Mouse (Mus musculus) brain, adult 2 months (tissue): ENCODE measurements around the gene Pias3.

Source experiments
- DNase-seq: peaks from one replicate; pipeline ENCODE4 v3.0.0; 2011; ENCODE audit warnings: low read depth, low spot score

The Pias3 gene

DNA sequence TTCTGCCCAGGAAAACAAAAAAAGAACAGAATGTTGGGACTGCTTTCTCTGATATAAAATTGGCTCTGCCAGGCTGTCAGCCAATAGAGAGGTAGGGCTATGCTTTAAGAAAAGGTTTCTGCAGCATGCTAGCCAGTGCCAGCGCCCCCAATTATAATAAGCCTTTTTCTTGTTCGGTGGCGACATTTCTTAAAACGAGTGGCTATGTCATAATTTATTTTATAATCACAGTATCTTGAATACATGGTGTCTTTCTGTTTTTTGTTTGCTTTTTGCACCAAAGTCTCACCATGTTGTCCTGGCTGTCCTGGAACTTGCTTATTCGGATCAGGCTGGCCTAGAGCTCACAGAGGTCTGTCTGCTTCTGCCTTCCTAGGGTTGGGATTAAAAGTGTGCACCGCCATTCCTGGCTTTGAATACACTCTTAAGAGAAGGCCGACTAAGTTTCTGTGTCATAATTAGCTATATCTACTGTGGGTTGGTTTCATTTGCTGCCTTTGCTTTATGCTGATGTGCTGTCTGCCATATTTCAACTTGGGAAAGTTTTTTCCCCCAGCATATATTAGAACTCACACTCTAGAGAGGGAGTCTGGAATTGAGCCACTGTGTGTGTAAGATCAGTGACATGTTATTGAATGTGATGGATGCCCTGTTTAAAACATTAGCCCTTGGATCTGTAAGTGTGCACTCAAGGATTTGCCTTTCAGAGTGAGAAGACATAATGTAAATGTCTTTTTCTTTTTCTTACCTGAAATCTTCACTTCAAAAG lies 32.6 kb downstream of the Pias3 start:
- no peak for DNase-seq

DNA sequence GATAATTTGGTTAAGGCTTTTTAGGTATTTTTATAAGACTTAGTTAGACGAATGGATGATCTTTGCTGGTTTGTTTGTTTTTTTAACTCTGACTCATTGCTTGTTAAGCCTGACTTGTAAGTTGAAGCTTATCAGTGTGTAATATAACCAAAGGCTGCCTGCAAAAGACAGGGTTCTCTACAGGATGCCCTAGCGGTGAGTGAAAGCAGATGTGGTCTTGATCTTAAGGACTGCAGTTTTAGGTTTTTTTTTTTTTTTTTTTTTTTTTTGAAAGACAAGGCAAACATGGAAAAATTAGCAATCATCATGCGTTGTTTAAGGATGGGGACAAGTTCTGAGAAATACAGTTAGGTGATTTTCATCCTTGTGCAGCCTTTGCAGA lies 33.2 kb downstream of the Pias3 start:
- DNase-seq: peak; percentile 41

DNA sequence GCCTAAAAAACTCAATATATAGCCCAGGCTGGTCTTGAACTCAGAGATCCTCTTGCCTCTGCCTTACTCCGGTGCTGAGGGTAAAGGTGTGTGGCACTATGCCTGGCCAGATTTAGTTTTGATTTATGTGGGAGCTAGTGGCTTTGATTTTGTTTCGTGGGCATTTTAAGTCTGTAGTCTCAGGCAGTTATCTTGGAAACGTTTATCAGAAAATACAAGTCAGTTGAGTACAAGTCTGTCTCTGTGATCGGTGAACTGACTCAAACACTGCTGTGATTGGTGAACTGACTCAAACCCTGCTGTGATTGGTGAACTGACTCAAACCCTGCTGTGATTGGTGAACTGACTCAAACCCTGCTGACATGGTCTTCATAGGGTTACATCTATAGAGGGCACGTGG lies 34.6 kb downstream of the Pias3 start:
- no peak for DNase-seq

DNA sequence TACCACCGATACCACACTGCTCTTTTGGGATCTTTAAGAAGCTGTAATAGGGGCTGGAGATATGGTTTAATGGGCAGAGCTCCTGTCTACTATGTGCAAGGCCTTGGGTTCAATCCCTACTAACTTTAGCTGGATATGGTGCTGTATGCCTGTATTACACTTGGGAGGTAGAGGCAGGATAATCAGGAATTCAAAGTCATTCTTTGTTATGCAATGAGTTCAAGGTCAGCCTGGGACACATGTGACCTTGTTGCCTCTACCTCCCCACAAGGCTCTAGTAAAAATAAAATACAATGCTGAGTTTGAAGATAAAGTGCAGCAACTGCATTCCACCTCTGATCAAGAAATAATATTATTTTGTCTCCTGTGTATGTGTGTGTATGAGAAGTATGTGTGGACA lies 37.8 kb downstream of the Pias3 start:
- DNase-seq: no peak

DNA sequence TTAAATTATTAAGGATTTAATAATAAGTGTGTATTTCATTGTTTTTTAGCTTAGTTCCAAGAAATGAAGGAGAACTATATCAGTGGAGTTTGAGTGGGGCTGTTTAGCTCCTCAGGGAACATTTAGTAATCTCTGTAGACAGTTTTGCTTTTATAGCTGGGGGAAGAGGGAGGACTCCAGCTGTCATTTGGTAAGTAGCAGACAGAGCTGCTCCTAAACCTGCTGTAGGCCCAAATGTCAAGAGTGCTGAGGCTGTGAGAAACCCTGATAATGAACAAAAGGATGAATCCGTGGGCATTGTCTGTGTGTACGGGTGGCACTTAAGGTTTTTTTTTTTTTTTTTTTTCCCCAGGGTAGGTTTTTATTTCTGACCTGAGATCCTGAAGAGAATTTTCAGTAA lies 39.0 kb downstream of the Pias3 start:
- peak; percentile 72 for DNase-seq

DNA sequence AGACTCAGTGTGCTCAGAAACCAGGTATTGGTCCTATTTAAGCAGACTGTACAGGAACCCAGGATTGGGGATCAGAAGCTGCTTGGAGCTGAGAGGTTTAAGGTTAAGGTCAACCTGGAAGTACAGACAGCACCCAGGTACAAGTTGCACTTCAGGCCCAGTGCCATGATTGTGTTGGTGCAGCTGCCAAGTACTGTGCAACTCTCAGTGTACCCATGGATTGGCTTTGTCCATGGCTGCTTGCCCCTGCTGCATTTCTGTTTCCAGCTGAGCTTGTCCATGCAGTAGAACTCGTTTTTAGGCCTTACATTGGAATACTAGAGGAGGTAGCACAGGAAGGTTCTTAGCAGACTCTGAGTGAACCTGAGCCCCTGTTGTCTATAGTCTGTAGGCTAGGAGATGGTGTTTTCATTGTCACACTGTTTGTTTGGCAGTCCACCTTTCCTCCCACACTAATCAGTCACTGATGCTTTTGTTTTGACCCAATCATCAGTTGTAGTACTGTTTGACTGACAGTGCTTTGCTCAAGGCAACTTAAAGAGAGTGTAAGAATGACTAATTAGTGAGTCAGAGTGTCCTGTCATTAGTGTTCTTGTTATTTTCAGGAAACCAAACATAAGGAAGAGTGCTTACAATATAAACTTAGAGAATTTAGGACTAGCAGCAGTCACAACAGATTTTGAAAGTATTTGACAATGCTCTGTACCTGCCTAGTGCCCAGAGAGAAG lies 41.0 kb downstream of the Pias3 start:
- DNase-seq: peak; percentile 12

DNA sequence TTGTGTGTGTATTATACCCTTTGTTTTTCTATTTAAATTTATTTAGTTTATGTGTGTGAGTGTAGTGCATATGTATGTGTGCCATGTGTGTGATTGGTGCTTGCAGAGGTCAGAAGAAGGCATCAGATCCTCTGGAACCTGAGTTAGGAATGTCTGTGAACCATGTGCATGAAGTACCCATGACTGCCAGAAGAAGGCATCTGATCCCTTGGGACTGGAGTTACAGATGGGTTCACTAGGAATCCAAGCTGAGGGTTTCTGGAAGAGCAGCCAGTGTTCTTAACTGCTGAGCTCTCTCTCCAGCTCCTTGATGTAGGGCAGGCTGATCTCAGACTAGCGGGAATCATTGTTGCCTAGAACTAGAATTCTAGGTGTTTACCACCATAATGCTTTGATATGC lies 41.8 kb downstream of the Pias3 start:
- peak; percentile 27 for DNase-seq

DNA sequence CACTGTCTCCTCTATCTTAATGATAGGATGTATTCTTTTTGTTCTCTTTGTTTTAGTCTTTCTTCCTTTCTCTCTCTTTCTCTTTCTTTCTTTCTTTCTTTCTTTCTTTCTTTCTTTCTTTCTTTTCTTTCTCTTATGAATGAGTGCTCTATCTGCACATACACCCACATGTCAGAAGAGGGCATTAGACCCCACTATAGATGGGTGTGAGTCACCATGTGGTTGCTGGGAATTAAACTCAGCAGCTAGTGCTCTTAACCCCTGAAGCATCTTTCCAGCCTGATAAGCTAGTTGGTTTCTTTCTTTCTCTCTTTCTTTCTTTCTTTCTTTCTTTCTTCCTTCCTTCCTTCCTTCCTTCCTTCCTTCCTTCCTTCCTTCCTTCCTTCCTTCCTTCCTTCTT lies 44.1 kb downstream of the Pias3 start:
- peak; percentile 15 for DNase-seq

DNA sequence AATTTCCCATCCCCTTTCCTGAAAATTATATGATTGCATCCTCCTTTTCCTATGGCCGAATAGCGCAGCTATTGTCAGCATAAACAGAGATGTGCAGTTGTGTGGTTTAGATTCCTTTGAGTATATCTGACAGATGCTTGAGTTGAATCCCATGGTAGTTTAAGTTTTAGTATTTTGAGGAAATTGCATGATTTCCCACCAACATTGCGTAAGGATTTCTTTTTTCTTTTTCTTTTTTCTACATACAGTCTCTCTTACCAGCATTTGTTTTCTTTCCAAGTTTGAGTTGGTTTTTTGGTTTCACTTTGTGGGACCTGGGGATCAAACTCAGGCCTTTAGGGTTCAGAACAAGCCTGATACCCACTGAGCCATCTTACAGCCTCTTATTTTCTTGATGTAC lies 48.2 kb downstream of the Pias3 start:
- DNase-seq: no peak

DNA sequence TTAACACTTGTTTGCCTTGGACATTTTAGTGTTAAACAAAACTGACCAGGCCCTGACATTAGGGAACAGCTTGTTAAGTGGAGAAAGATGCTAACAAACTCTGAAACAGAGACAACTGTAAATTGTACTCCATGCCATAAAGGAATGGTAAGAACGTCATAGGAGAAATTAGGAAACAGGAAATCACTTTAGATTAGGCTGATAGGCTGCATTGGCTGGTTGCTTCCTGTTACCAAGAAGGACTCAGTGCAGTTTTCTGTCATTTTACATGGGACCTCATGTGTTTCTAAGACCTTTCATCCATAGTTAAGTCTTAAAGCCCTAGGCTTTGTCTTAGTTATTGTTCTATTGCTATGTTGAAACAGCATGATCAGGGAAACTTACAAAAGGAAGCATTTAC lies 50.6 kb downstream of the Pias3 start:
- no peak for DNase-seq
